Mouse (Mus musculus) embryonic facial prominence, embryonic 15.5 days (tissue): Measurements from ENCODE around the gene Gm29609. TPM values are rescaled to one million over a fixed set of nuclear protein-coding genes. Genes with fewer than 3 reads are reported as not detected.
"Not testable (repeated sequence)": the region's sequence is repeated elsewhere in the genome, so short reads cannot be mapped to it uniquely, and the experiment has no call there.

Experiments
- ATAC-seq: fragments of 200-750 bp; cut with Nextera tagmentation; 2 replicates; pipeline ENCODE4 v1.8.0; 2017; ENCODE audit warnings: low read depth, moderate TSS enrichment; ENCODE audit not compliant: insufficient number of reproducible peaks, low FRiP score, low TSS enrichment
- H3K27ac ChIP-seq: fragments of 300-500 bp; sonication (generic); replicated peaks from 2 replicates; pipeline ENCODE4 v1.5.1; 2015; ENCODE audit warnings: mild to moderate bottlenecking, inconsistent platforms
- H3K27me3 ChIP-seq: fragments of 300-500 bp; sonication (generic); 2 replicates; pipeline ENCODE4 v1.6.1; 2015; ENCODE audit warnings: inconsistent platforms
- H3K36me3 ChIP-seq: fragments of 300-500 bp; sonication (generic); 2 replicates; pipeline ENCODE4 v1.6.1; 2015; ENCODE audit warnings: mild to moderate bottlenecking, inconsistent platforms
- H3K4me1 ChIP-seq: fragments of 300-500 bp; sonication (generic); 2 replicates; pipeline ENCODE4 v1.6.1; 2015; ENCODE audit warnings: inconsistent platforms
- H3K4me2 ChIP-seq: fragments of 300-500 bp; sonication (generic); replicated peaks from 2 replicates; pipeline ENCODE4 v1.6.1; 2015; ENCODE audit warnings: mild to moderate bottlenecking, inconsistent platforms
- H3K4me3 ChIP-seq: fragments of 300-500 bp; sonication (generic); replicated peaks from 2 replicates; pipeline ENCODE4 v1.5.1; 2015; ENCODE audit warnings: mild to moderate bottlenecking, inconsistent platforms
- H3K9ac ChIP-seq: fragments of 300-500 bp; sonication (generic); 2 replicates; pipeline ENCODE4 v1.6.1; 2015; ENCODE audit warnings: inconsistent platforms
- H3K9me3 ChIP-seq: fragments of 300-500 bp; sonication (generic); replicated peaks from 2 replicates; pipeline ENCODE4 v1.6.1; 2016; ENCODE audit warnings: inconsistent platforms
- WGBS: fragments of 180-500 bp; shearing (Covaris S2); methylation state at CpG from one replicate; pipeline ENCODE4 v1.1.7; 2015; 5-methylcytosine and 5-hydroxymethylcytosine counted together
- polyA plus RNA-seq: library from polyadenylated mRNA; unstranded; fragments of >200 nt; fragmentation: Nextera tagmentation; extraction: Ambion mirVana; gene quantifications from 2 replicates; pipeline ENCODE4 v1.2.1, GENCODE M21; 2015

Gene Gm29609
- 1.1 and 3.0 TPM in 2 replicates for polyA plus RNA-seq

GRCm38 (mm10) chr5:31179766-31180630 is at the start of gene Gm29609, which contains the start of gene Gtf3c2:
Gene Gm29609 (minus strand): TSS chr5:31179911.
Gene Gtf3c2 (minus strand): TSS chr5:31180144.
- ATAC-seq, result peak; percentile 98
- peak within 1 kb of the TSS; percentile 93 for H3K4me3 ChIP-seq
- H3K27ac ChIP-seq, result peak within 1 kb of the TSS; percentile 99
- H3K4me2 ChIP-seq, result peak within 1 kb of the TSS; percentile 83
- under 1% methylated on average over 59 of the region's 59 CpGs for WGBS
- no peaks in the 10 kb centered on the region for H3K9me3 ChIP-seq
- peak within 1 kb of the TSS; percentile 71 for H3K9ac ChIP-seq
- H3K4me1 ChIP-seq, result peaks cover 8% of the 10 kb centered on the region; the same call in 1 of the 2 replicates
- no peaks in the 10 kb centered on the region for H3K27me3 ChIP-seq
- H3K36me3 ChIP-seq, result peaks cover 7% of the 10 kb centered on the region; the same call in 1 of the 2 replicates

- no peak for ATAC-seq
- 43% methylated on average over 1 of the region's 1 CpGs for WGBS
- Histone ChIP-seq H3K4me1 (no peaks in the 10 kb centered on the region), H3K36me3 (no peaks in the 10 kb centered on the region), H3K4me3 (no peak overlapping the region), H3K27ac (no peak overlapping the region), H3K9ac (no peak overlapping the region), H3K27me3 (no peaks in the 10 kb centered on the region), H3K4me2 (no peak overlapping the region), H3K9me3 (no peaks in the 10 kb centered on the region)
Measured at GRCm38 (mm10) chr5:31226641-31227040, 46.9 kb upstream of the Gm29609 start.

- Histone ChIP-seq H3K36me3 (no peaks in the 10 kb centered on the region), H3K9me3 (no peaks in the 10 kb centered on the region), H3K4me3 (no peak overlapping the region), H3K9ac (no peak overlapping the region), H3K27ac (no peak overlapping the region), H3K27me3 (no peaks in the 10 kb centered on the region), H3K4me2 (no peak overlapping the region), H3K4me1 (peaks cover 4% of the 10 kb centered on the region; the same call in 1 of the 2 replicates)
- WGBS, result 79% methylated on average over 9 of the region's 9 CpGs
- ATAC-seq, result no peak
Measured at GRCm38 (mm10) chr5:31222696-31223095, 43.0 kb upstream of the Gm29609 start.

GRCm38 (mm10) chr5:31221304-31221945 is 41.7 kb upstream of the Gm29609 start:
- 9% methylated on average over 11 of the region's 11 CpGs for WGBS
- no peak for ATAC-seq
- H3K9me3 ChIP-seq, result no peaks in the 10 kb centered on the region

GRCm38 (mm10) chr5:31220448-31221303 is 41.0 kb upstream of the Gm29609 start, which contains the start of gene Ppm1g:
Gene Ppm1g (minus strand): TSS chr5:31220687.
- Histone ChIP-seq H3K27me3 (no peaks in the 10 kb centered on the region), H3K4me3 (peak within 1 kb of the TSS; percentile 100), H3K4me1 (peaks cover 4% of the 10 kb centered on the region; the same call in 1 of the 2 replicates), H3K36me3 (no peaks in the 10 kb centered on the region), H3K9me3 (no peaks in the 10 kb centered on the region), H3K27ac (peak within 1 kb of the TSS; percentile 94), H3K4me2 (peak within 1 kb of the TSS; percentile 74), H3K9ac (peak within 1 kb of the TSS; percentile 90)
- ATAC-seq, result peak; percentile 95
- WGBS, result under 1% methylated on average over 60 of the region's 70 CpGs

More at GRCm38 (mm10) chr5:31221304-31221945, 41.7 kb upstream of the Gm29609 start:
- Histone ChIP-seq H3K36me3 (no peaks in the 10 kb centered on the region), H3K9ac (peak overlapping the region; percentile 54; the same call in 1 of the 2 replicates), H3K4me1 (peaks cover 4% of the 10 kb centered on the region; the same call in 1 of the 2 replicates), H3K4me2 (peak overlapping the region; percentile 74), H3K27me3 (no peaks in the 10 kb centered on the region), H3K27ac (peak overlapping the region; percentile 94), H3K4me3 (peak overlapping the region; percentile 100)

- no peaks in the 10 kb centered on the region for H3K36me3 ChIP-seq
- H3K4me3 ChIP-seq, result peak overlapping the region; percentile 100
- no peaks in the 10 kb centered on the region for H3K27me3 ChIP-seq
- H3K27ac ChIP-seq, result peak overlapping the region; percentile 94
- WGBS, result under 1% methylated on average over 40 of the region's 40 CpGs
- H3K4me1 ChIP-seq, result peaks cover 4% of the 10 kb centered on the region; the same call in 1 of the 2 replicates
- peak overlapping the region; percentile 90 for H3K9ac ChIP-seq
- H3K9me3 ChIP-seq, result no peaks in the 10 kb centered on the region
- H3K4me2 ChIP-seq, result peak overlapping the region; percentile 74
- peak; percentile 69 for ATAC-seq
Measured at GRCm38 (mm10) chr5:31219911-31220447, 40.3 kb upstream of the Gm29609 start.

GRCm38 (mm10) chr5:31219474-31219873 is 39.8 kb upstream of the Gm29609 start:
- H3K27ac ChIP-seq, result peak overlapping the region; percentile 94
- no peaks in the 10 kb centered on the region for H3K9me3 ChIP-seq
- peak overlapping the region; percentile 90 for H3K9ac ChIP-seq
- peaks cover 4% of the 10 kb centered on the region; the same call in 1 of the 2 replicates for H3K4me1 ChIP-seq
- H3K36me3 ChIP-seq, result no peaks in the 10 kb centered on the region
- 1% methylated on average over 11 of the region's 11 CpGs for WGBS
- H3K27me3 ChIP-seq, result no peaks in the 10 kb centered on the region
- no peak for ATAC-seq
- peak overlapping the region; percentile 74 for H3K4me2 ChIP-seq
- peak overlapping the region; percentile 100 for H3K4me3 ChIP-seq

GRCm38 (mm10) chr5:31219070-31219469 is 39.4 kb upstream of the Gm29609 start:
- Histone ChIP-seq H3K36me3 (no peaks in the 10 kb centered on the region), H3K9me3 (no peaks in the 10 kb centered on the region), H3K4me2 (peak overlapping the region; percentile 74), H3K27me3 (no peaks in the 10 kb centered on the region), H3K4me1 (peaks cover 4% of the 10 kb centered on the region; the same call in 1 of the 2 replicates), H3K27ac (no peak overlapping the region), H3K4me3 (peak overlapping the region; percentile 100), H3K9ac (no peak overlapping the region)
- WGBS, result 0% methylated on average over 2 of the region's 2 CpGs
- no peak for ATAC-seq

GRCm38 (mm10) chr5:31218294-31218693 is 38.6 kb upstream of the Gm29609 start:
- Histone ChIP-seq H3K27ac (no peak overlapping the region), H3K9ac (no peak overlapping the region), H3K4me2 (no peak overlapping the region), H3K36me3 (no peaks in the 10 kb centered on the region), H3K27me3 (no peaks in the 10 kb centered on the region), H3K4me3 (no peak overlapping the region), H3K4me1 (peaks cover 4% of the 10 kb centered on the region; the same call in 1 of the 2 replicates), H3K9me3 (no peaks in the 10 kb centered on the region)
- ATAC-seq, result no peak
- WGBS, result 69% methylated on average over 7 of the region's 7 CpGs

- H3K4me2 ChIP-seq, H3K4me1 ChIP-seq, H3K9ac ChIP-seq, ATAC-seq, H3K36me3 ChIP-seq, H3K27me3 ChIP-seq, H3K9me3 ChIP-seq, H3K27ac ChIP-seq, H3K4me3 ChIP-seq: not testable (repeated sequence)
- 86% methylated on average over 6 of the region's 6 CpGs for WGBS
Measured at GRCm38 (mm10) chr5:31216554-31216953, 36.8 kb upstream of the Gm29609 start.
